25 mouse cellular contexts compared by ENCODE assay signal in genomic region chr1:87893414-87893813, GRCm38 (mm10).
"Had no signal": no experiment of that assay in that cellular context is flagged by ENCODE, and none has a peak within 500 bp of the region (broad histone marks: within the 10 kb centered on the region; RNA-seq: fewer than 3 reads in every experiment).

No protein-coding gene starts in this region.

- H3K4me3 ChIP-seq: gastrocnemius, adult 2 months; heart, embryonic 10.5 days; heart, embryonic 12.5 days; hindbrain, embryonic 13.5 days; hindbrain, embryonic 15.5 days; kidney, embryonic 15.5 days; layer of hippocampus, adult 2 months; left cerebral cortex, adult 2 months; limb, embryonic 10.5 days; limb, embryonic 12.5 days; liver, embryonic 13.5 days; liver, embryonic 15.5 days had no signal

- H3K4me1 ChIP-seq: heart, embryonic 10.5 days; hindbrain, embryonic 13.5 days; hindbrain, embryonic 15.5 days; kidney, embryonic 15.5 days; limb, embryonic 10.5 days; limb, embryonic 12.5 days had no signal

- H3K36me3 ChIP-seq: heart, embryonic 10.5 days; heart, embryonic 12.5 days; hindbrain, embryonic 13.5 days; hindbrain, embryonic 15.5 days; limb, embryonic 10.5 days; liver, embryonic 13.5 days had no signal

- H3K27ac ChIP-seq: heart, embryonic 10.5 days; hindbrain, embryonic 13.5 days; hindbrain, embryonic 15.5 days; hindbrain, postnatal 0 days; kidney, embryonic 15.5 days; kidney, postnatal 0 days; left cerebral cortex, adult 2 months; limb, embryonic 10.5 days; limb, embryonic 12.5 days; liver, embryonic 13.5 days; liver, embryonic 15.5 days had no signal

- DNase-seq: gastrocnemius, adult 2 months; gastrocnemius, postnatal 14 days; gastrocnemius, postnatal 36 days; heart, adult 18-20 months; heart, postnatal 10 days; heart, postnatal 36 days; kidney, adult 11 months; kidney, adult 2 months; kidney, adult 9 months; kidney, postnatal 14 days; kidney, postnatal 36 days; liver; liver, embryonic 13.5 days had no signal

- H3K27me3 ChIP-seq: heart, embryonic 12.5 days; hindbrain, embryonic 13.5 days; hindbrain, embryonic 15.5 days; kidney, embryonic 15.5 days; limb, embryonic 12.5 days; liver, embryonic 13.5 days; liver, embryonic 15.5 days had no signal
